ENCODE assay signal across 9 mouse cellular contexts in genomic region chr2:92092817-92093216, GRCm38 (mm10). TPM values are rescaled to one million over a fixed set of nuclear protein-coding genes. Genes with fewer than 3 reads are reported as not detected.
DNase-seq lines count a peak whose midpoint lies in the region; ATAC-seq and TF ChIP-seq lines count a peak whose summit lies in the region.
"Had no signal": no experiment of that assay in that cellular context is flagged by ENCODE, and none has a peak within 500 bp of the region (broad histone marks: within the 10 kb centered on the region; RNA-seq: fewer than 3 reads in every experiment).

Gene Phf21a (plus strand): TSS chr2:92093117.

- H3K27ac ChIP-seq in ES-E14 (ENCODE audit: insufficient read depth, low read depth, low read length, poor library complexity, severe bottlenecking), result no peak within 1 kb of the TSS
- no peak within 1 kb of the TSS for H3K27ac ChIP-seq in forebrain, embryonic 14.5 days (ENCODE audit: low read depth, low read length)
- H3K27ac ChIP-seq in hindbrain, embryonic 11.5 days (ENCODE audit: low read depth, low read length), result no peak within 1 kb of the TSS
- H3K27ac ChIP-seq: liver, embryonic 13.5 days had no signal

- ATAC-seq in forebrain, embryonic 14.5 days, result no peak
- ATAC-seq in hindbrain, embryonic 11.5 days (ENCODE audit: low FRiP score), result no peak

- 0 out of 2 replicates have a peak, but pooled peaks cover 2% of the 10 kb centered on the region for H3K9me3 ChIP-seq in ES-E14 (ENCODE audit: control insufficient read depth, insufficient read depth, low read depth, low read length)
- no peaks in the 10 kb centered on the region for H3K9me3 ChIP-seq in forebrain, embryonic 14.5 days (replicated peaks; ENCODE audit: control insufficient read depth, low read length)
- H3K9me3 ChIP-seq in hindbrain, embryonic 11.5 days (ENCODE audit: control insufficient read depth, low read length), result no peaks in the 10 kb centered on the region
- H3K9me3 ChIP-seq in megakaryocyte, embryonic 14.5 days, result peaks cover 14% of the 10 kb centered on the region
- H3K9me3 ChIP-seq: liver, embryonic 13.5 days had no signal

- no peaks in the 10 kb centered on the region for H3K36me3 ChIP-seq in ES-E14 (ENCODE audit: control insufficient read depth, insufficient read depth, low read length, poor library complexity, severe bottlenecking)
- no peaks in the 10 kb centered on the region for H3K36me3 ChIP-seq in forebrain, embryonic 14.5 days (ENCODE audit: control insufficient read depth, insufficient read depth, low read length)
- no peaks in the 10 kb centered on the region for H3K36me3 ChIP-seq in hindbrain, embryonic 11.5 days (ENCODE audit: control insufficient read depth, insufficient read depth, low read length)
- H3K36me3 ChIP-seq in megakaryocyte, embryonic 14.5 days (replicated peaks; ENCODE audit: low read length), result no peaks in the 10 kb centered on the region
- H3K36me3 ChIP-seq: liver, embryonic 13.5 days had no signal

- H3K4me3 ChIP-seq in ES-E14 (ENCODE audit: insufficient read depth in 1 of 2, low read depth in 1 of 2, low read length in 2 of 2, poor library complexity in 1 of 2, severe bottlenecking in 1 of 2), result no peak within 1 kb of the TSS
- H3K4me3 ChIP-seq in forebrain, embryonic 14.5 days (ENCODE audit: low read depth, low read length), result no peak within 1 kb of the TSS
- H3K4me3 ChIP-seq in hindbrain, embryonic 11.5 days (ENCODE audit: low read depth, low read length), result no peak within 1 kb of the TSS
- no peak within 1 kb of the TSS for H3K4me3 ChIP-seq in megakaryocyte, embryonic 14.5 days (replicated peaks)
- H3K4me3 ChIP-seq: liver, embryonic 13.5 days had no signal

- in situ Hi-C loops in ES-E14 (cut with MboI; ENCODE audit: low sequenced_read_pairs in 2 of 2, unreplicated experiment in 2 of 2), result no loop called here

- 82% methylated on average over 2 of the region's 2 CpGs for WGBS in forebrain, embryonic 14.5 days
- WGBS in hindbrain, embryonic 11.5 days, result 82% methylated on average over 2 of the region's 2 CpGs

- peaks cover 3 to 5% of the 10 kb centered on the region in 2 experiments; a peak in 3 of 4 replicates for H3K4me1 ChIP-seq in ES-E14 (ENCODE audit: control insufficient read depth in 2 of 2, insufficient read depth in 2 of 2, low read length in 2 of 2, poor library complexity in 1 of 2)
- no peaks in the 10 kb centered on the region for H3K4me1 ChIP-seq in forebrain, embryonic 14.5 days (ENCODE audit: control insufficient read depth, insufficient read depth, low read length)
- H3K4me1 ChIP-seq in hindbrain, embryonic 11.5 days (replicated peaks; ENCODE audit: control insufficient read depth, insufficient read depth, low read length), result no peaks in the 10 kb centered on the region
- no peaks in the 10 kb centered on the region for H3K4me1 ChIP-seq in megakaryocyte, embryonic 14.5 days
- H3K4me1 ChIP-seq: liver, embryonic 13.5 days had no signal

- H3K4me2 ChIP-seq in forebrain, embryonic 14.5 days (ENCODE audit: low read length), result no peak within 1 kb of the TSS
- H3K4me2 ChIP-seq in hindbrain, embryonic 11.5 days (replicated peaks; ENCODE audit: low read depth, low read length), result no peak within 1 kb of the TSS
- H3K4me2 ChIP-seq: liver, embryonic 13.5 days had no signal

- no peak for DNase-seq in frontal cortex, adult 2 months (ENCODE audit: extremely low spot score in 1 of 2, low spot score in 1 of 2)
- DNase-seq in frontal cortex, postnatal 36 days (ENCODE audit: low spot score in 2 of 2), result no peak
- DNase-seq in ES-E14 (ENCODE audit: low read depth, low spot score), result no peak
- no peak for DNase-seq in forebrain, embryonic 14.5 days (ENCODE audit: low spot score)
- DNase-seq in hindbrain, embryonic 11.5 days (ENCODE audit: low spot score), result no peak
- DNase-seq in cerebellum, postnatal 25 days, result no peak
- no peak for DNase-seq in embryo, embryonic 9.5 days (ENCODE audit: extremely low spot score)
- DNase-seq: liver, embryonic 13.5 days had no signal

- no peaks in the 10 kb centered on the region for H3K27me3 ChIP-seq in forebrain, embryonic 14.5 days (replicated peaks; ENCODE audit: control insufficient read depth, insufficient read depth, low read length)
- H3K27me3 ChIP-seq in hindbrain, embryonic 11.5 days (ENCODE audit: control insufficient read depth, insufficient read depth, low read length), result no peaks in the 10 kb centered on the region
- H3K27me3 ChIP-seq in megakaryocyte, embryonic 14.5 days (replicated peaks), result peaks cover 31% of the 10 kb centered on the region
- H3K27me3 ChIP-seq: liver, embryonic 13.5 days had no signal

- no peak within 1 kb of the TSS for H3K9ac ChIP-seq in ES-E14 (ENCODE audit: insufficient read depth, low read depth, low read length, poor library complexity, severe bottlenecking)
- no peak within 1 kb of the TSS for H3K9ac ChIP-seq in forebrain, embryonic 14.5 days (ENCODE audit: low read length)
- no peak within 1 kb of the TSS for H3K9ac ChIP-seq in hindbrain, embryonic 11.5 days (ENCODE audit: low read depth, low read length)
- H3K9ac ChIP-seq: liver, embryonic 13.5 days had no signal

TF ChIP-seq in ES-E14, 5 proteins besides CTCF, POLR2A, EP300 and RAD21:
- no peak for TF ChIP-seq HCFC1 (IDR thresholded peaks at IDR 0.05; ENCODE audit: borderline replicate concordance, insufficient read depth, low read length)
- TF ChIP-seq ZNF384 (IDR thresholded peaks at IDR 0.05; ENCODE audit: low read depth, low read length), result no peak
- TF ChIP-seq ZC3H11A (IDR thresholded peaks at IDR 0.05; ENCODE audit: borderline replicate concordance, low read depth, low read length), result no peak
- no peak for TF ChIP-seq MAFK (IDR thresholded peaks at IDR 0.05; ENCODE audit: insufficient read depth, low read depth, low read length)
- TF ChIP-seq CHD2 (IDR thresholded peaks at IDR 0.05; ENCODE audit: low read depth, low read length), result no peak

RNA-seq across cellular contexts. Expression of gene Phf21a, which starts in this region (rescaled TPM):
- polyA plus RNA-seq in frontal cortex, adult 2 months (2012; rRNA removed), result 51.2 and 54.6 TPM in 2 replicates
- 23.5 and 29.4 TPM in 2 replicates for total RNA-seq in ES-E14 (2012; rRNA removed)
- polyA plus RNA-seq in forebrain, embryonic 14.5 days (2014; fragmentation: Nextera tagmentation; extraction: Ambion mirVana), result 37.5 and 39.2 TPM in 2 replicates
- 30.8 and 46.2 TPM in 2 replicates for polyA plus RNA-seq in hindbrain, embryonic 11.5 days (2014; fragmentation: Nextera tagmentation; extraction: Ambion mirVana)
- polyA plus RNA-seq in megakaryocyte, embryonic 14.5 days (2012; ENCODE audit: insufficient read depth, low replicate concordance), result 19.0 and 41.1 TPM in 2 replicates
